Mouse (Mus musculus): ENCODE measurements around the gene Klf9. TPM values are rescaled to one million over a fixed set of nuclear protein-coding genes. Genes with fewer than 3 reads are reported as not detected.

Klf9 gene
- polyA plus RNA-seq, 1 experiment from 2014 or later: 0.80 TPM

- no peak for DNase-seq (ENCODE audit: low spot score)
- Histone ChIP-seq H3K27ac (ENCODE audit: low read depth, low read length) (no peak overlapping the region), H3K4me3 (ENCODE audit: low read depth, low read length) (no peak overlapping the region), H3K4me1 (replicated peaks; ENCODE audit: control insufficient read depth, insufficient read depth, low read length) (no peaks in the 10 kb centered on the region), H3K36me3 (ENCODE audit: control insufficient read depth, insufficient read depth, low read length) (no peaks in the 10 kb centered on the region), H3K4me2 (replicated peaks; ENCODE audit: low read depth, low read length) (no peak overlapping the region), H3K27me3 (ENCODE audit: control insufficient read depth, insufficient read depth, low read length) (no peaks in the 10 kb centered on the region), H3K9ac (ENCODE audit: low read depth, low read length) (no peak overlapping the region), H3K9me3 (ENCODE audit: control insufficient read depth, low read length) (no peaks in the 10 kb centered on the region)
- 88% methylated on average over 16 of the region's 16 CpGs for WGBS
- no peak for ATAC-seq (ENCODE audit: low FRiP score)
Observed at GRCm38 (mm10) chr19:23164651-23165240, 23.7 kb downstream of the Klf9 start.

DNA sequence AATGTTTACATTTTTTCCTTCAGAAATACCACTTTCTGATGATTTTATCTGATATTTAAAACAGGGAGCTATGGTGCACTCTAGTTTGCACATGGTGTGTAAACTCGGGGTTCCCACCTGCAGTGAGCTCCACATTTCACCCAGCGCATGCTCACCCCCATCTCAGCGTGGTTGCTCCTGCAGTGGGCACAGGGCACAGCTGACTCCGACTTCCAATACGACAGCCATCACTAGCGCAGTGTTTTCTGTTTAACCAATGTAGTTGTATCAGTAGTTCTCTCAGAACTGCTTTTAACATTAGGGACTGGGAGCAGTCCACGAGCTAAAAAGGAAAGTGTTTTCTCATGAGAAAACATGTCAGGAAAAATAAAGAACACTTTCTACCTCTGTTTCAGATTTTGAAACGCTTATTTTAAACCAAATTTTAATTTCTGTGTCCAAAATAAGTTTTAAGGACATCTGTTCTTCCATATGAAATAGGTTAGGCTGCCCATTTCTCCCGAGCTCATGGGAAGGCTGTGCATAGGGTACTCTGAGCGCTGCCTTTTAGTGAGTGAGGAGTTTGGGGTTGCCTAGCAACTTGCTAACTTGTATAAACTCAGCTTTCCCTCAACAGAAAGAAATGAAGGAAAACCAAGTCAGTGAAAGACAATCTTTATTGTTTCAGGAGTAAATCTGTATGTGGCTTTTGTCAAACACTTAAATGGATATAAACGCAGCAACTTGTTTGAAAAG, 25.7 kb downstream of the Klf9 start:
- H3K9me3 ChIP-seq (ENCODE audit: control insufficient read depth, low read length): no peaks in the 10 kb centered on the region
- no peak overlapping the region for H3K27ac ChIP-seq (ENCODE audit: low read depth, low read length)
- H3K4me1 ChIP-seq (replicated peaks; ENCODE audit: control insufficient read depth, insufficient read depth, low read length): no peaks in the 10 kb centered on the region
- DNase-seq (ENCODE audit: low spot score) (no peak), ATAC-seq (ENCODE audit: low FRiP score) (no peak)
- no peak overlapping the region for H3K4me2 ChIP-seq (replicated peaks; ENCODE audit: low read depth, low read length)
- no peaks in the 10 kb centered on the region for H3K27me3 ChIP-seq (ENCODE audit: control insufficient read depth, insufficient read depth, low read length)
- 72% methylated on average over 11 of the region's 11 CpGs for WGBS
- no peak overlapping the region for H3K9ac ChIP-seq (ENCODE audit: low read depth, low read length)
- no peaks in the 10 kb centered on the region for H3K36me3 ChIP-seq (ENCODE audit: control insufficient read depth, insufficient read depth, low read length)
- no peak overlapping the region for H3K4me3 ChIP-seq (ENCODE audit: low read depth, low read length)

GRCm38 (mm10) chr19:23168899-23169658, 28.1 kb downstream of the Klf9 start:
- H3K4me1 ChIP-seq (replicated peaks; ENCODE audit: control insufficient read depth, insufficient read depth, low read length): no peaks in the 10 kb centered on the region
- no peaks in the 10 kb centered on the region for H3K27me3 ChIP-seq (ENCODE audit: control insufficient read depth, insufficient read depth, low read length)
- H3K4me3 ChIP-seq (ENCODE audit: low read depth, low read length): no peak overlapping the region
- WGBS: 80% methylated on average over 5 of the region's 5 CpGs
- no peak overlapping the region for H3K4me2 ChIP-seq (replicated peaks; ENCODE audit: low read depth, low read length)
- H3K27ac ChIP-seq (ENCODE audit: low read depth, low read length): no peak overlapping the region
- no peak overlapping the region for H3K9ac ChIP-seq (ENCODE audit: low read depth, low read length)
- no peaks in the 10 kb centered on the region for H3K9me3 ChIP-seq (ENCODE audit: control insufficient read depth, low read length)
- ATAC-seq (ENCODE audit: low FRiP score) (no peak), DNase-seq (ENCODE audit: low spot score) (no peak)
- no peaks in the 10 kb centered on the region for H3K36me3 ChIP-seq (ENCODE audit: control insufficient read depth, insufficient read depth, low read length)

DNA sequence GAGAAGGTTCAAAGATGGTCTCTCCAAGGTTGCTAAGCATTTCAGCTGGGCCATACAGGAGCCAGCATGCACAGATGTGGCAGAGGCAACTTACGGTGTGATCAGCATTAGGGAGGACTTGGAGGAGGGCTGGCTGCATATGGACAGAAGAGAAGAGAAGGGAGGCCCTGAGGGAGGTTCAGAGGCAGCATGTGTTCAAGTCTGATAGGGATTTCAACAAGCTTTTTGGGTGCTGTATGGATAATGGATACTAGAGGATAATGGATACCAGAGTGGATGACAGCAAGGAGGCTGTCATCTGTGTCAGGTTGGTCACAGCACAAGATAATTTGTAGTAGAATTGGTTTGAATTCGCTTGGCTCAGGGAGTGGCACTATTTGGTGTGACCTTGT, 28.6 kb downstream of the Klf9 start:
- ATAC-seq (ENCODE audit: low FRiP score): no peak

DNA sequence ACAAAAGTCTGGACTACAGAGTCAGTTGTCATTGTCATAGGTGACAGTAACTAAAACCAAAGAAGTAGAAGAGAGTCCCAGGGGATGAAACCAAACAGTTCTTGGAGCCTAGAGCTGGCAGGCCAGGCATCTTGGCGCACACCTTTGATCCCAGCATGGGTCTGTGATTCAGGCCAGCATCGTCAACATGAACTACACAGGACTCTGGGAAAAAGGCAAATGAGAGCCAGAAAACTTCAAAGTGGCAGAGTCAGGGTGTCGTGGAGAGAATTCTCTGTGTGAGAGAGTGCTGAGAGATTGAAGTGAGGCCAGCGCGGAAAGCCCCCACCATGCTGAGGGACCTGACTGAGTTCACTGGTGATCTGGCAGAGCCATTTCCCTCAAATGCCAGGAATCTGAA, 29.4 kb downstream of the Klf9 start:
- DNase-seq (ENCODE audit: low spot score) (no peak), ATAC-seq (ENCODE audit: low FRiP score) (no peak)
- Histone ChIP-seq H3K4me2 (replicated peaks; ENCODE audit: low read depth, low read length) (no peak overlapping the region), H3K36me3 (ENCODE audit: control insufficient read depth, insufficient read depth, low read length) (no peaks in the 10 kb centered on the region), H3K4me1 (replicated peaks; ENCODE audit: control insufficient read depth, insufficient read depth, low read length) (no peaks in the 10 kb centered on the region), H3K4me3 (ENCODE audit: low read depth, low read length) (no peak overlapping the region), H3K9ac (ENCODE audit: low read depth, low read length) (no peak overlapping the region), H3K27ac (ENCODE audit: low read depth, low read length) (no peak overlapping the region), H3K9me3 (ENCODE audit: control insufficient read depth, low read length) (no peaks in the 10 kb centered on the region), H3K27me3 (ENCODE audit: control insufficient read depth, insufficient read depth, low read length) (no peaks in the 10 kb centered on the region)
- 80% methylated on average over 5 of the region's 5 CpGs for WGBS

More for the DNA sequence above, 28.6 kb downstream of the Klf9 start:
- H3K9me3 ChIP-seq (ENCODE audit: control insufficient read depth, low read length): no peaks in the 10 kb centered on the region
- no peaks in the 10 kb centered on the region for H3K27me3 ChIP-seq (ENCODE audit: control insufficient read depth, insufficient read depth, low read length)
- 93% methylated on average over 2 of the region's 2 CpGs for WGBS
- DNase-seq (ENCODE audit: low spot score): no peak
- H3K4me2 ChIP-seq (replicated peaks; ENCODE audit: low read depth, low read length): no peak overlapping the region
- H3K9ac ChIP-seq (ENCODE audit: low read depth, low read length): no peak overlapping the region
- no peaks in the 10 kb centered on the region for H3K36me3 ChIP-seq (ENCODE audit: control insufficient read depth, insufficient read depth, low read length)
- H3K27ac ChIP-seq (ENCODE audit: low read depth, low read length): no peak overlapping the region
- H3K4me1 ChIP-seq (replicated peaks; ENCODE audit: control insufficient read depth, insufficient read depth, low read length): no peaks in the 10 kb centered on the region
- no peak overlapping the region for H3K4me3 ChIP-seq (ENCODE audit: low read depth, low read length)

DNA sequence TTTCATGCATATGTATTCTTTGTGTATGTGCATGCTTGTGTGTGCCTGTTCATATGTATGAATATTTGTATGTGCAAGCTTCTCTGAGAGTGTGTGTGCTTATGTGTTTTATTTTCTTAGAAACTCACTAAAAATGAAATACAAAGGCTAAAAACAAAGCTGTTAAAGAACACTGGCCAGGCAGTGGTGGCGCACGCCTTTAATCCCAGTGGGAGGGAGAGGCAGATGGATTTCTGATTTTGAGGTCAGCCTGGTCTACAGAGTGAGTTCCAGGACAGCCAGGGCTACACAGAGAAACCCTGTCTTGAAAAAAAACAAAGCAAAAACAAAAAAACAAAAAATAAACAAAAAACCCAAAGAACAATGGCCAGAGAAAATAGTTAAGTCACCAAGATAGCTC, 30.1 kb downstream of the Klf9 start:
- DNase-seq (ENCODE audit: low spot score) (no peak), ATAC-seq (ENCODE audit: low FRiP score) (no peak)
- no peaks in the 10 kb centered on the region for H3K4me1 ChIP-seq (replicated peaks; ENCODE audit: control insufficient read depth, insufficient read depth, low read length)
- no peaks in the 10 kb centered on the region for H3K9me3 ChIP-seq (ENCODE audit: control insufficient read depth, low read length)
- WGBS: 89% methylated on average over 2 of the region's 2 CpGs
- H3K4me2 ChIP-seq (replicated peaks; ENCODE audit: low read depth, low read length): no peak overlapping the region
- no peaks in the 10 kb centered on the region for H3K27me3 ChIP-seq (ENCODE audit: control insufficient read depth, insufficient read depth, low read length)
- no peaks in the 10 kb centered on the region for H3K36me3 ChIP-seq (ENCODE audit: control insufficient read depth, insufficient read depth, low read length)
- H3K9ac ChIP-seq (ENCODE audit: low read depth, low read length): no peak overlapping the region
- no peak overlapping the region for H3K4me3 ChIP-seq (ENCODE audit: low read depth, low read length)
- no peak overlapping the region for H3K27ac ChIP-seq (ENCODE audit: low read depth, low read length)

GRCm38 (mm10) chr19:23175090-23175489, 34.1 kb downstream of the Klf9 start:
- Histone ChIP-seq H3K4me1 (replicated peaks; ENCODE audit: control insufficient read depth, insufficient read depth, low read length) (no peaks in the 10 kb centered on the region), H3K27me3 (ENCODE audit: control insufficient read depth, insufficient read depth, low read length) (no peaks in the 10 kb centered on the region), H3K27ac (ENCODE audit: low read depth, low read length) (no peak overlapping the region), H3K9ac (ENCODE audit: low read depth, low read length) (no peak overlapping the region), H3K4me2 (replicated peaks; ENCODE audit: low read depth, low read length) (no peak overlapping the region), H3K36me3 (ENCODE audit: control insufficient read depth, insufficient read depth, low read length) (no peaks in the 10 kb centered on the region), H3K4me3 (ENCODE audit: low read depth, low read length) (no peak overlapping the region), H3K9me3 (ENCODE audit: control insufficient read depth, low read length) (no peaks in the 10 kb centered on the region)
- 74% methylated on average over 3 of the region's 3 CpGs for WGBS
- DNase-seq (ENCODE audit: low spot score) (no peak), ATAC-seq (ENCODE audit: low FRiP score) (no peak)

DNA sequence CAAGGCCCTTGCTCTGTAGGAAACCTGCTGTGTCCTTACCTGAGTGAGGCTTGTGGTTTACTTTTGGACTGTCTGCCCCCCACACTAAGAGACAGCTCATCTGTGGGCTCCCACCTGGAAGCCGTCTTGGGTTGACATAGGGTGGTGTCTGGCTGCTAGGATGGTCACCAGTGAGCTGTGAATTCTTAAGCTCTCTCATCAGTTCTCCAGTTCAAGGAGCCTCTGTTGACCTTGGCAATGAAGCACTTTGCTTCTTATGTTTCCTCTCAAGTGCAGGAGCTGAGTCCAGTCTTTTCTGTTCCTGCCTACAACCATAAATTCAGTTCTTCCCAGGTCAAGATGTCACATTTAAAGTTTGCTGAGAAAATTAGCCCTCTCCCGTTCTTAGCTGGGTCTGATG, 34.5 kb downstream of the Klf9 start:
- WGBS: 71% methylated on average over 2 of the region's 2 CpGs
- H3K9ac ChIP-seq (ENCODE audit: low read depth, low read length): no peak overlapping the region
- no peaks in the 10 kb centered on the region for H3K36me3 ChIP-seq (ENCODE audit: control insufficient read depth, insufficient read depth, low read length)
- ATAC-seq (ENCODE audit: low FRiP score): no peak
- H3K4me1 ChIP-seq (replicated peaks; ENCODE audit: control insufficient read depth, insufficient read depth, low read length): no peaks in the 10 kb centered on the region
- no peaks in the 10 kb centered on the region for H3K9me3 ChIP-seq (ENCODE audit: control insufficient read depth, low read length)
- no peak for DNase-seq (ENCODE audit: low spot score)
- no peak overlapping the region for H3K27ac ChIP-seq (ENCODE audit: low read depth, low read length)
- no peaks in the 10 kb centered on the region for H3K27me3 ChIP-seq (ENCODE audit: control insufficient read depth, insufficient read depth, low read length)
- no peak overlapping the region for H3K4me3 ChIP-seq (ENCODE audit: low read depth, low read length)
- no peak overlapping the region for H3K4me2 ChIP-seq (replicated peaks; ENCODE audit: low read depth, low read length)

All from hindbrain, embryonic 11.5 days (tissue).